Mouse (Mus musculus): ENCODE data around the gene Lrsam1. TPM values are rescaled to one million over a fixed set of nuclear protein-coding genes. Genes with fewer than 3 reads are reported as not detected.
"Not testable (repeated sequence)": the region's sequence is repeated elsewhere in the genome, so short reads cannot be mapped to it uniquely, and the experiment has no call there.

Gene Lrsam1
- total RNA-seq (2022) = 10 to 100 TPM; 23.3 to 38.9 (median 28.5) TPM

DNA sequence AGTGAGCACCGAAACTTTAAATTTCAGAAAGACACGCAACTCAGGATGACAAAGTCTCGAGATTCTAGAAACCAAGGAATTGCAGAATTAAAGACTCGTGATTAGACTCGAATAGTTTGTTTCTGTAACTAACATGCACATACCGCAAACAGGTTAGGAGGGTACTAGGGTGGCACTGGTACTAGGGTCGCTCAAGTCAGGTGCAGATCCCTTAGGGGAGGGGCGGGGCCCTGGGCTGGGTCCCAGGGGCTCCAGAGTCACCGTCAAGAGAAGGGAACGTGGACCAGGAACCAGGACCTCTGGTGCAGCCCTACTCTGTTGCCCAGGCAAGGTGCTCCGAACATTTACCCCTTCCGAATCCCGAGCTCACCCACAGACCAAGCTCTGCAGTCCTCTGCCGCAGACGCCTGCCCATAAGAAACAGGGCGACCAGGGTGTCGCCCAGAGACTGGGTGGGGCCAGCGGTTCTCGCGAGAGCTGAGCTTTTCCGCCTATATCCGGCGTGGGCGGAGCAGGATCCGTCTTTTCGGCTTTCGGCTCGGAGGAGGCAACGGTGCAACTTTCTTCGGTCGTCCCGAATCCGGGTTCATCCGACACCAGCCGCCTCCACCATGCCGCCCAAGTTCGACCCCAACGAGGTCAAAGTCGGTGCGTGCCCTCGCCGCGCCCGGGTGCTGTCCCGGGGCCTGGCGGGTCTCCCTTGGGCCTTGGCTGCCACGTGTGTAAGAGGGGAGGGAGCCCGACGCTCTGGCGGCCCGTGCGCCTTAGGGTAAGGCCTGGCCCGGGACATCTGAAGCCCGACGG is at the start of gene Lrsam1, which contains the start of gene Rpl12:
Lrsam1 (minus strand) TSS at position 423 of the 804 bp plus-strand sequence.
Rpl12 (plus strand) TSS at position 368 of the 804 bp plus-strand sequence.
- DNase-seq = peak; percentile 92

DNA sequence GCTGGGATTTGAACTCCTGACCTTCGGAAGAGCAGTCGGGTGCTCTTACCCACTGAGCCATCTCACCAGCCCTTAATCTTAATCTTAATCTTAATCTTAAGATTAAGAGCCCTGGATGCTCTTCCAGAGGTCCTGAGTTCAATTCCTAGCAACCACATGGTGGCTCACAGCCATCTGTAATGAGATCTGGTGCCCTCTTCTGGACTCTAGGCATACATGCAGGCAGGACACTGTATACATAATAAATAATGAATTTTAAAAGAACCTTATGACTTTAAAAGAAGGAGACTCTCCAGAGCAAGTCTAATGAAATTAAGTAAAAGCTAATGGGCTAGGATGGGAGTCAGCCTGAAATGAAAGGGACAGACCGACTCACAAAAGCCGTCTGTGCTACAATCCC is 47.6 kb upstream of the Lrsam1 start:
- DNase-seq = not testable (repeated sequence)

DNA sequence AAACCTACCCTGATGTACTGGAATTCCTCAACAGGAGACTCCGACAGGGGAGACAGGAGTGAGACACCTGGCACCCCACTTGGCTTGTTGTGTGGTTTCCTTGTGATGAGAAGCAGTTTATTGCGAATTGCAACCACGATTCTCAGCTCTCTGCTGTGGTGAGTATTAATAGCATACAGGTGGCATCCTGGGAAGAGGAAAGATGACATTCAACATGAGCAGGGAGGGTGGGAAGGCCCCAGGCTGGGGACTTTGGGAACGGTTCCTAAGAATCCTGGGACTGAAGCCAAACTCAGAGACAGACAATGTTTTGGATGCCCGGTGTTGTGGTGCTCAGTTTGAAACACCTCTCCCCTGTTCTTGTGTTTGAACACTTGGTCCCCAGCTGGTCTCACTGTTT is 43.6 kb upstream of the Lrsam1 start:
- DNase-seq = no peak

DNA sequence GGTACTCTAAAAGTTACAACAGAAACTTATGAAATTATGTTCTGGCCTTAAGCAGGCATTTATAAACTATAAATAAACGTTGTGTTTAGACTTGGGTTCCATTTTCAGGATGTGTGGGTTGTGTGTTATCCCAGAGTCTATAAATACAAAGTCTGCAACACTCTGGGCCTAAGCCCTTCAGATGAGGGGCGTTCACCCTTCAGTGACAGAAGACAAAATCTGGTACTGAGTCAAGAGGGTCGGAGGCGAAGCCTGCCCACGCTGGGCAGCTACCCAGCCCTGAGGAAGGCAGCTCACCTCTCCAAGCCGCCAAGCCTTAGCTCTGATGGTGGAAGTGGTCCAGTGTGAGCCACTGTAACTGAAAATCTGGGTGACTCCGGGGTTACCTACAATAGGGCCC is 40.7 kb upstream of the Lrsam1 start:
- no peak for DNase-seq

DNA sequence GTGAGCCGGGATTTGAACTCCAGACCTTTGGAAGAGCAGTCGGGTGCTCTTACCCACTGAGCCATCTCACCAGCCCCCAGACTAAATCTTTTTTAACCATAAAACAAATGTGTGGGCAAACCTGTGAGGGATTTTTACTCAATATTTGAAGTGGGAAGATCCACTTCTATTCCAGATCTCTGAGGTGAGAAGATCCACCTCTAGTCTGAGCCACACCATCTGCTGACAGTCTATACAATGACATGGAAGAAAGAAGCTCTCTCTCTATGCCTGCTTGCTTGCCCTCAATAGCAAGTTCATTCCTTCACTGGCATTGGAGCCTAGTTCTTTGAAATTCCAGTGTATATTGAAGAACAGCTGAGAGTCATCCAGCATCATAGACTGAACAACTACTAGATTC is 38.3 kb upstream of the Lrsam1 start:
- no peak for DNase-seq

DNA sequence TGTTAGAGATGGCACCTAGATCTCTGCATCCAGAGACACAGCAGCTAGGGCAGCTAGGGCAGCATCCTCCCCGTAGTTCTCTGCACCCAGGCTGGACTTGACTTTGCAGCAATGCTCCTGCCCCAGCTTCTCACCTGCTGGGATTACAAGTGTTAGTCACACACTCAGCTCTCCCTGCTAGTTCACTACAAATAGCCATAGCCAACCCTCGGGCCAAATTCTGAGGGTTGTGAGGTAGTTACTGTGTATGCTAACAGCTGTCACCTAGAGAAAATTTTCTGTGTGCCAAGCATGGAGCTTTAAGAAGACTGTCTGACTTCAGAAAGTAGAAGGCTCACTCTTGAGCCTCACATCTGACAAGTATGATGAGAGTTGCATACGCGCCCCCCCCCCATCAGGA is 36.4 kb upstream of the Lrsam1 start:
- no peak for DNase-seq

DNA sequence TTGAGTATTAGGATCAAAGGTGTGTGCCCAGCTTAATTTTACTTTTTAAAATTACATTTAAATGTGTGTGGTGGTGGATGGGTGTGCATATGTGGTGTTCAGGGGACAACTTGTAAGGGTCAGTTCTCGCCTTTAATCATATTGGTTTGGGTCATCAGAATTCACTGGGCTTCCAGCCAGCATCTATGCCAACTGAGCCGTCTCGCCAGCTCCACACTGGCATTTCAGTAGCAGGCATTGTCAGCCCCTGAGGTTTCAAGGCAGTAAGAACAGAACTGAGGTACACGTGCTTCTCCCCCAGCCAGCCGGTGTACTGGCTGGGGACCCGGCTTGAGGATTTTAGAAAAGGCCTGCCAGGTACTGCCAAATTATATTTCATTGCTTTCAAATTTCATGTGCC is 35.7 kb upstream of the Lrsam1 start:
- DNase-seq = no peak

DNA sequence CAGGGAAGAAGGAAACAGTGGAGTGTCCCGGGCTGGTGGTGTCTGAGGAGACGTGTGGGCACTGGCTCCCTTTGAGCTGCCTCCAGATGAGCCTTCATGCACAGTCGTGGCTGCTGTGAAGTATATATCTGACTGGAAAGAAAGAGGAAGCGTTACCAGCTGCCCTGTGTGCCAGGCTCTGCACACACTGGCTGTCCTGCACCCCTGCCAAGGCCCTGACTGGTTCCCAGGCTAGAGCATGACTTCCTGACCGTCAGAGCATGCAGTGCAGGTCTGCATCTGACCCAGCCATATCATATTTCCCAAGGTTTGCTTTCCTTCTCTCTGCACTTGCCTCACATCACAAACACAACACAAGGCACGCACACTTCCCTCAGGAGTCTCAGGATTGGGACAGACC is 30.7 kb upstream of the Lrsam1 start:
- DNase-seq = no peak

DNA sequence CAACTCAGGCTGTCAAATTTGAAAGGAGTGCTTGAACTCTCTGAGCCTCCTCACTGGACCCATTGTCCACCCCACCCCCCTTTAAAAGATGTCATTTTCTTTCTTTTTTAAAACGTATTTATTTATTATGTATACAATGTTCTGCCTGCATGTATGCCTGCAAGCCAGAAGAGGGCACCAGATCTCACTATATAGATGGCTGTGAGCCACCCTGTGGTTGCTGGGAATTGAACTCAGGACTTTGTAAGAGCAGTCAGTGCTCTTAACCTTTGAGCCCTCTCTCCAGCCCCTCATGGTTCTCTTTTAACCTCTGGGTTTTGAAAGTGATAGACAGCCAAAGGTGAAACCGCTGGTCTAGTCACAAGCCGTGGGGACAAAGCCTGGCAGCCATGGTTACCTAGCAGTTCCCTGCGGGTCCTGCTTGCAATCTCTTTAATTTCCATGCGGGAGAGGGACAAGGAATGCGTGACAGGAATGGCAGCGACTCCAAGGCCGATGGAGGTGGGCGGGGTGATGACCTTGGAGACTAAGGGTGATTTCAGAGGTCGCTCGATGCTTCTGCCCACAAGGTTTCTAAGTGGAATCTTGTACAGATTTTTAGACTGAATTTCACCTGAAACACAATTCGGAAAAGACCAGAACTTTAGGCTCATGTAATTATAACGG is 28.9 kb upstream of the Lrsam1 start:
- no peak for DNase-seq

DNA sequence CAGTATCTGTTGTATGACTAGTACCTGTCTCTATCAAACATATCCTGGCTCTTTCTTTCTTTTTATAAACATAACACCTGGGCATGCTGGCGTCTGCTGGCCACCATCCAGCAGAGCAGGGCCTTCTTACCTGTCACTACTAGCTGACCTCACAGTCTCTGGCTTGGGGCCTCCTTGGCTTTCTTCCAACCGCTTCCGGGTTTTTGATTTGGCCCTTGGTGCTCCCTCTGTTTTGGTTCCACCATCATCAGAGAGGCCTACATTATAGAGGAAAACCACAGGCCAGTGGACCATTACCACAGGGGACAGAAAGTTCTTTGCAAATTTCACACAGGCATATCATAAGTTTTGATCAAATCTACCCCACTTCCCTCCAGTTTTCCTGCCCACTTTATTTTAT is 28.0 kb upstream of the Lrsam1 start:
- DNase-seq = no peak

DNA sequence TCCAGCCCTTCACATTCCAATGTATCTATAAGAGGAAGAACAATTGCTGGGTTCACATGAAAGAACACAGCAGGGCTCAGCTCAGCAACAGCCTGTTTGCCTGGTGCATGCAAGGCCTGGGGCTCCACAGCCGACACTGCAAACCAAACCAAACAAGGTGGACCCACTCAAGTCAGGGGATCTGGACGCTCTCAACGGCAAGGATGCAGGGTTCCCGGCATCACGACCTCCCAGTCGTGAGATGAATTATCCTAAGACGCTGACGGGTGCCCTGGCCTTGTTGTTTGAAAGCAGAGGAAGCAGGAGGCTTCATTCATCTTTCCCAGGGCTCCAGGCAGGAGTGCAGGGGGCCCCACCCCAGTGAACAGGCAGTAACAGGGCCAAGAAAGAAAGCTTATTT is 24.4 kb upstream of the Lrsam1 start:
- no peak for DNase-seq

DNA sequence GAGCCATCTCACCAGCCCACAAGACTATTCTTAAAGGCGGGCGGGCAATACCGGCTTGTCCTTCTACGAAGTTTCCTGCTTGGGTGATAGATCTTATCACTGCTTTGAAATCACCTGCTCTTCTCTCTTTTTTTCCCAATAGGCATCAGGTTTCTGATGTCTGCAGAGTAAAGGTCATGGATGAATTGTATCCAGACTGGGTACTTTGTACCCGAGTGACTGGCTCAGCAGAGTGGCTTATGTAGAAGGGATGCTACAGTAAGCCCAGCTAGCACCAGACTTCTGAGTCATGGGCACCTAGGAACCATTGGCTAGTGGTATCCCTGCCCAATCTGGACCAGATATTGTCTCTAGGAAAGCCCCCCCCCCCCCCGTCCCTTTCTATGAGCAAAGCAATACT is 22.2 kb upstream of the Lrsam1 start:
- no peak for DNase-seq

DNA sequence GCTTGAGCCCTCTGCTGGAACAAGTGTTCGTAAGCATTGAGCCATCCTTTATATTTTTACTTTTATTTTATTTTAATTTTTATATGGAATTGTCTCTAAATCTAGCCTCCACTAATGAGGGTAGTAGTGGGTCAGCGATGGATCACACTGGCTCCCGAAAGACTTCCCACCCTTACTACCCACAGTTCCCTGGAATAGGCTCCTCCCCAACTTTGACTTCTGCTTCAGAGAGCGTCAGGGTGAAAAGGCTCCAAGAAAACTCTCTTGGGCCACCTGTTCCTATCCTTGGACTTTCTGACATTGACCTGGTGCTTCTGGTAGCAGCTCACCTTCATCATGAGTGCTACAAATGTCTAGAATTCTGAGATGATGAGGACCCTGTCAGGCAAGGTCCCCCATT is 21.3 kb upstream of the Lrsam1 start:
- DNase-seq = no peak

DNA sequence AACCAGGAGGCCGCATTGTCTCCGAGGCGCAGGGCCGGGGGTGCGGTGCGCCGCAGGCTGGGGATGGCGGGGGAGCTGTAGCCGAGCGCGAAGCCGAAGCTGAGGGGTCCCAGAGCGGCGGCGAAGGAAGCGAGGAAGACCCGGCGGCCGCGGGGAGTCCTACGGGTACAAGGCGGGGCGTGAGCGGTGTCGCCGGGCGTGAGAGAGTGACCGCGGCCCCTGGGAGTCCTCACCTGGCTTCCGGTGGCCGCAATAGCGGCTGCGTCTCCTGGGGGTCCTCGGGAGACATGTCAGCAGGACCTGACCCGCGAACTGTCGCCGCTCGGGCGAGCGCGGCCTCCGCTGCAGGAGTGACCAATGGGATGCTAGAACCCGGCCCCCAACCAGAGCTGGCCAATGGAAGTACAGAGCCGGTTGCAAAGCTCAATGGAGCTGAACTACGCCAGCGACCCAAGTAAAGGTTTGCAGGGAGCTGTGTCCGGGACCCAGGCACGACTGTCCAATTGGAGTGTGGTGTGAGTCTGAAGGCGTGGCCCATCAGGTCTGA is 20.4 kb upstream of the Lrsam1 start, which contains the start of gene Slc2a8:
Slc2a8 (minus strand) TSS at position 359 of the 547 bp plus-strand sequence.
- peak; percentile 93 for DNase-seq

DNA sequence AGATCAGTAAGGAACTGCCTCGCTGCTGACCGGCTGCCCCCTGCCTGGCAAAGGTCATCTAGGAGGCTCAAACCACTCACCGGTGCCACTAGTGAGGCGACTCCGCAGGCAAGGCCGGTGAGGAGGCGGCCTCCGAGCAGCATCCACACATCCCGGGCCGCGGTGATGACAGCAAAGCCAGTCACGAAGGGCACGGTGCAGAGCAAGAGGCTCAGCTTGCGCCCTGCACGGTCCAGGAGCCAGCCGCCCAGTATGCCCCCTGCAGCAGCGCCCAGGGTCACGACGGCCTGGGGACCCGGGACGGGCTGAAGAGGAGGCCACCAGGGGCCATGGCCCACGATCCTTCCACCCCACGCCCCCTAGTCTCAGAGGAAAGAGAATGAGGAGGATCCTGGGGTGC is 19.9 kb upstream of the Lrsam1 start:
- DNase-seq = no peak

DNA sequence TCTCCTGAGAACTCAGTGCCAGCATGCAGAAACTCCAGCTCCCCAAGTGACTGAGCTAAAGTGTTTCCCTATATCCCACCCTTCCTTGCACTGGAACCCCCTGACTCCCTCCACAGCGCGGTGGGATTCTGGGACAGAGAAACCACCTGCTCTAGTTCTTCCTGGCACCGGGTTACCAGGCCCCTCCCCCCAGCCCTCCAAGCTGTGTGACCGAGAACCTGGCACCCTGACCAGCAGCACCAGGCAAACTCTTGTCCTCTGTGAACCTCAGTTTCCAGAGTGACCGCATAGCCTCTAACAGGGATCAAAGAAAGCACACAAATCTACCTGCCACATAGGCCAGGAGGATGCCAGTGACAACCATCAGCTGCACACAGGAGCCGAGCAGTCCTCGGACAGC is 18.3 kb upstream of the Lrsam1 start:
- DNase-seq = no peak

DNA sequence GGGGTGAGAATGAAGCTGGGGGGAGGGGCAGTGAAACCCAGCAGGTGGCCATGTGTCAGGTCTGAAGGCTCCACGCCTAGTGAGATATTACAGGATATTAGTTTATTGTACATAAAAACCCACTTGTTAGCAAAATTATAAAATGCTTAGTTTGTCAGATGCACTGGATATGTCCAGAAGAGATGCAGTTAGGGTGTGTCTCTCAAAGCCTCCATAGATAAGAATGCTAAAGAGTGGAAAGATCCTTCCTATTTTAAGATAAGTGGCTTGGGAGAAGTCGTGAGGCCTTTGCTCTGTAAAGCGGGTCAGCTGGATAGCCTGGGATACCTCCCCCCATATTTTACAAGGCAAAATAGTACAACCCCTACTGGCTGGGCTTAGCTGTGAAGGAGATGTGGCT is 17.3 kb upstream of the Lrsam1 start:
- DNase-seq = no peak

DNA sequence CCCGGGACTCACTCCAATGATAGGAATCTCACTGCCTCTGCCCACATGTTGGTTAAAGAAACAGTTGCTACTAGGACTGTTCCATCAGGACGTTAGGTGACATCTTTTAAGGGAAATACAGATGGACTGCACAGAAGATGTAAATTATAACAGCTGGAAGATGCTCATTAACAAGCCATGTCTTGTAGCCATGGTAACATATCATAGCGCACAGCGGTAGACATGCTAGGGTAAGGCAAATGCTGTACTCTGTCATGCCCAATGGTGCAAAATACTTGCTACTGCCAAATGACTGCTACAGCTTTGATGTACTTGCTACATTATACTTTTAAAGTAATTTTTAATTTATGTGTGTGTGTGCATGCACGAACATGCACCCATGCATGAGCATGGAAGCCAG is 15.7 kb upstream of the Lrsam1 start:
- no peak for DNase-seq

DNA sequence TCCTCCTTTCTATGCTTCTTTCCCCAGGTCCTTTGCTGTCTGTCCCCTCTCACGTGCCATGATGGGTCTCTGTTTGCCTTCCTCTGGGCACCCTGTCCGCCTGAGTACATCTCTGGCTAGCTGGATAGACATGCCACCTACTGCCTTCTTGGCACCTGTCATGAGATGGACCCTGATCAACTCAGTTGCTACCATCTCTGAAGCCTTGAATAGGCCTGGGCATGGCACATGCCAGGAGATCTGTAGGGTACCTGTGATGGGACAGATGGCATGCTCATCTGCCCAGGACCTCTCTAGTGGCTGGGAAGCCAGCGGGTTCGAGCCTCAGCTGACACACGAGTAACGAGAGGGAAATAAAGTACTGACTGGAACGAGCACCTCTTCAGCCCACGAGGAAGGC is 12.8 kb upstream of the Lrsam1 start:
- no peak for DNase-seq

DNA sequence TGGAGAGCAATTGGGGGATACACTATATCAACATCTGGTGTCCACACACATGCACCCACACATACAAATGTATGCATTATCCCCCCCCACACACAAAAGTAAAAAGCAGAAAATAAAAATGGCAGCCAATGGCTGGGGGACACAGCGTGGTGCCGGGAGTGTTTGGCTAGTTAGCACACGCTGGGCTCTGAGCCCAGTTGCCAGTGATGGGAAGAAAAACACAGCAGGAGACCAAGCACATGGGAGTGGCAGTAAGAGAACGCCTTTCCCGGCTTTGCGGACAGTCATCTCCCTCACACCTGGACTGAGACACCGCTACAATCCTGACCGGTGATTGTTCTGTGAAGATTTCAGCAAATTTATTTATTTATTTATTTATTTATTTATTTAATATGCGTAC is 9.8 kb upstream of the Lrsam1 start:
- DNase-seq = no peak

DNA sequence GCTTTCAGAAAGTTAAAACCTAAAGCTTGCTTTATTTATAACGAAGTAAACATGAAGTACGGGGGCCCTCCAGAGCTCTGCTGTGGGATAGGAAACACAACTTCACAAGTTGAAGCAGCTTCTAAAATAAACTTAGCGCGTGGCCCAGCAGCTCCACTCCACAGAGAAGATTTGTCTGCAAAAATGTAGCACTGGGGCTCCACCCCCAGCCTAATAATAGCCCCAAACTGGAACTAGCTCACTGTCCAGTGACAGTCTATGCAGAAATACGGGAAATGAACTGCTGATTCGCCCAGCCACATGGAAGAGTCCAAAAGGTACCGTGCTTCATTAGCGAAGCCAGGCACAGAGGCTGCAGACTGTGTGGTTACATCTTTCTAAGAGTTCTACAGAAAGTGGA is 7.9 kb upstream of the Lrsam1 start:
- DNase-seq = no peak

DNA sequence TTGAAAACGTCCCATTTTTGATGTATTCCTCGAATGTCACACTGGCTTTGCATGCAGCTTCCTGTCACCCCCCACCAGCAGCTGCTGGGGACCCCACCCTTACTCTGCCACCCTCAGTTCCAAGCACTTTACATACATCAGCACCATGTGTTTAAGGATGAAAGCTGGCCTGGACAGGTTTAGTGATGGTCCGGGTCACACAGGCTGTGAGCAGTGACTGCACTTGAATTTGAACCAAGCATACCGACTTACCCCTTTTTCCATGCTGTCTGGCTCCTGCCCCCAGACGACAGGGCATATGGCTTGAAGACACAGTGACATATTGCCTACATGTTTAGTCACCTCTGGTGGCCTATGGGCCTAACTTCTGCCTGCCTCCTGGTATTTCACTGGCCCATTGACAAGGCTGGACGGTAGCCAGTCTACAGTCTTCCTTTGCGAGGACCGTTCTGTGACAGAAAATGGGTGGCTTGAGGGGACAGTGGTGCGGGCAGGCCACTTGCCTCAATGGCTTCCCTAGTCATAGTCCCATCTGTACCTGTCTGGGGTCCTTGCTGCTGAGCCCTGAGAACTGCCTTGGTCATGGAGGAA is 6.7 kb upstream of the Lrsam1 start:
- DNase-seq = no peak
